Mouse (Mus musculus) liver, embryonic 14.5 days (tissue): ENCODE measurements around the gene Ldhd. TPM values are rescaled to one million over a fixed set of nuclear protein-coding genes. Genes with fewer than 3 reads are reported as not detected.

ENCODE experiments used
- ATAC-seq: fragments of 200-750 bp; cut with Nextera tagmentation; 2 replicates; pipeline ENCODE4 v1.8.0; 2017; ENCODE audit warnings: moderate number of reproducible peaks, mild to moderate bottlenecking, moderate library complexity; ENCODE audit not compliant: insufficient read depth
- DNase-seq, 3 experiments: peaks; one replicate each; pipeline ENCODE4 v3.0.0-alpha.2; 2012 to 2013; ENCODE audit warnings: low read depth in 3 of 3, low spot score in 3 of 3
- H3K27ac ChIP-seq: fragments of 300-500 bp; sonication (generic); 2 replicates; pipeline ENCODE4 v1.5.1; 2014; ENCODE audit warnings: moderate library complexity, mild to moderate bottlenecking, control low read depth, inconsistent platforms
- H3K27me3 ChIP-seq: fragments of 300-500 bp; sonication (generic); 2 replicates; pipeline ENCODE4 v1.6.1; 2014; ENCODE audit warnings: mild to moderate bottlenecking, low read length, moderate library complexity; ENCODE audit not compliant: control insufficient read depth, insufficient read depth
- H3K36me3 ChIP-seq: fragments of 300-500 bp; sonication (generic); replicated peaks from 2 replicates; pipeline ENCODE4 v1.6.1; 2014; ENCODE audit warnings: low read depth; ENCODE audit not compliant: control insufficient read depth, insufficient read depth
- H3K4me1 ChIP-seq, 2 experiments: fragments of 200-500 bp in 1 of 2; fragments of 300-500 bp in 1 of 2; sonication (generic) in 1 of 2; replicated peaks; 2 replicates each; pipeline ENCODE4 v1.6.1; 2012 to 2014; ENCODE audit warnings: antibody characterized with exemption in 1 of 2, inconsistent platforms in 1 of 2, low read length in 1 of 2; ENCODE audit not compliant: control insufficient read depth in 2 of 2, insufficient read depth in 2 of 2
- H3K4me2 ChIP-seq: fragments of 300-500 bp; sonication (generic); 2 replicates; pipeline ENCODE4 v1.6.1; 2014; ENCODE audit warnings: low read depth, mild to moderate bottlenecking, control low read depth, moderate library complexity
- H3K4me3 ChIP-seq, 2 experiments: fragments of 200-500 bp in 1 of 2; fragments of 300-500 bp in 1 of 2; sonication (generic) in 1 of 2; 2 replicates each; pipeline ENCODE4 v1.5.1; 2012 to 2014; ENCODE audit warnings: low read depth in 2 of 2, low read length in 2 of 2, mild to moderate bottlenecking in 2 of 2, control low read depth in 1 of 2, inconsistent platforms in 1 of 2, moderate library complexity in 1 of 2; ENCODE audit not compliant: insufficient read depth in 1 of 2
- H3K9ac ChIP-seq: fragments of 300-500 bp; sonication (generic); replicated peaks from 2 replicates; pipeline ENCODE4 v1.6.1; 2014; ENCODE audit warnings: mild to moderate bottlenecking, control low read depth, moderate library complexity
- H3K9me3 ChIP-seq: fragments of 300-500 bp; sonication (generic); 2 replicates; pipeline ENCODE4 v1.6.1; 2016; ENCODE audit warnings: low read length, mixed read lengths; ENCODE audit not compliant: control insufficient read depth
- CTCF ChIP-seq: IDR thresholded peaks from 2 replicates; pipeline ENCODE4 v1.5.1; 2016; ENCODE audit warnings: antibody characterized with exemption, low read depth, control low read depth
- EP300 ChIP-seq: IDR thresholded peaks from 2 replicates; pipeline ENCODE4 v1.6.1; 2016; ENCODE audit warnings: antibody characterized with exemption, low read depth
- WGBS: fragments of 180-500 bp; shearing (Covaris S2); extraction: QIAGEN DNeasy Blood & Tissue Kit; methylation state at CpG from one replicate; pipeline ENCODE4 v1.1.7; 2014; ENCODE audit not compliant: insufficient replicate concordance; 5-methylcytosine and 5-hydroxymethylcytosine counted together
- polyA plus RNA-seq, 2 experiments: library from polyadenylated mRNA; depleted of rRNA in 1 of 2; stranded (reverse) in 1 of 2; unstranded in 1 of 2; fragments of >200 nt; fragmentation: Nextera tagmentation in 1 of 2; extraction: Ambion mirVana in 1 of 2; gene quantifications; 2 replicates each; pipeline versions ENCODE4 v1.2.1 to v1.2.3; 2012 to 2014

The Ldhd gene
- polyA plus RNA-seq, 2 experiments = 0.09 to 0.10 TPM

DNA sequence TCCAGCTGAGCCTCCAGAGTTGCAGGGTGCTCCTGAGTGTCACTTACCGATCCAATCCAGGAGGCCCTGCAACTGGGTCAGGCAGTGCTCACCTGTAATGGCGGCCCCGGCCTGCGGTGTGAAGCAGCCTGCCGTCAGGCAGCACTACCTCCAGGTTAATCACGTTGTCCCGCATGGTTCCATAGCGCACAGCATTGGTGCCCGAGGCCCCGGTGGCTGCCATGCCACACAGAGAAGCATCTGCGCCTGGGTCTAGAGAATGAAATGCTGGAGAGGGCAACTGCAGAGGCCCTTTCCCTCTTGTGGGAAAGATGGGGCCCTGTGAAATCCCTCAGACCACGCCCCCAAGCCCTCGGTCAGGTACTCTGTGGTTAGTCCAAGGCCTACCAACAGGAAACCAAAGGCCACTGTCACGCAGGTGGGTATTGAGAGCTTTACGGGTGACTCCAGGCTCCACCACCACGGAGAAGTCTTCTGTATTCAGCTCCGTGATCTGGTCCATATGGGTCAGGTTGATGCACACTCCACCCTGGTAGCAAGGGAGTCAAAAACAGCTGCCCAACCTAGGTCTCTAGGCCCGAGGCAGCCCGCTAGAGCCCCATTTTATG lies 1.2 kb downstream of the Ldhd start:
- WGBS = 62% methylated on average over 19 of the region's 19 CpGs
- no peaks in the 10 kb centered on the region for H3K36me3 ChIP-seq
- no peak for TF ChIP-seq EP300
- TF ChIP-seq CTCF = no peak
- no peak overlapping the region for H3K4me2 ChIP-seq
- ATAC-seq (no peak), DNase-seq (no peak)
- H3K9me3 ChIP-seq = no peaks in the 10 kb centered on the region
- H3K9ac ChIP-seq = no peak overlapping the region
- H3K4me1 ChIP-seq = no peaks in the 10 kb centered on the region; a peak in 1 of 4 replicates
- no peak overlapping the region for H3K4me3 ChIP-seq
- H3K27me3 ChIP-seq = no peaks in the 10 kb centered on the region
- H3K27ac ChIP-seq = no peak overlapping the region

DNA sequence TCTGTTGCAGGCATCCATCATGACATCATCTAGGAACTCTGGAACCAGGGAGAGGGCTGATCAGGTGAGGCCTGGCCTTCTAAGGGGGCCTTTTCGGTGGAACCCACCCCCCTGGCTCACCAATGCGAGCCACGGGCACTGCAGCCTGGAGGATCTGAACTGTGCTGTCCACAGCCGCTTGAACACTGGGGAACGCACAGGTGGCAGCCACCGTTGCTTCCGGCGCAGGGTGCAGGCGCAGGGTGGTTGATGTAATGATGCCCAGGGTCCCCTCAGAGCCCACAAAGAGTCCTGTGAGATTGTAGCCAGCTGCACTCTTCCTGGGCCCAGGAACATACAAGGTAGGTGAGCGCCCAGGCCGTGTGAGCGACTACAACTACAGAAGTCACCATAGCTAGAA lies 1.8 kb downstream of the Ldhd start:
- no peak overlapping the region for H3K4me2 ChIP-seq
- WGBS = 83% methylated on average over 12 of the region's 12 CpGs
- H3K9ac ChIP-seq = no peak overlapping the region
- no peaks in the 10 kb centered on the region for H3K36me3 ChIP-seq
- no peak overlapping the region for H3K4me3 ChIP-seq
- no peak for DNase-seq
- H3K27ac ChIP-seq = no peak overlapping the region
- H3K4me1 ChIP-seq = no peaks in the 10 kb centered on the region; a peak in 1 of 4 replicates
- no peaks in the 10 kb centered on the region for H3K27me3 ChIP-seq
- ATAC-seq = no peak
- TF ChIP-seq CTCF (no peak), EP300 (no peak)
- no peaks in the 10 kb centered on the region for H3K9me3 ChIP-seq

DNA sequence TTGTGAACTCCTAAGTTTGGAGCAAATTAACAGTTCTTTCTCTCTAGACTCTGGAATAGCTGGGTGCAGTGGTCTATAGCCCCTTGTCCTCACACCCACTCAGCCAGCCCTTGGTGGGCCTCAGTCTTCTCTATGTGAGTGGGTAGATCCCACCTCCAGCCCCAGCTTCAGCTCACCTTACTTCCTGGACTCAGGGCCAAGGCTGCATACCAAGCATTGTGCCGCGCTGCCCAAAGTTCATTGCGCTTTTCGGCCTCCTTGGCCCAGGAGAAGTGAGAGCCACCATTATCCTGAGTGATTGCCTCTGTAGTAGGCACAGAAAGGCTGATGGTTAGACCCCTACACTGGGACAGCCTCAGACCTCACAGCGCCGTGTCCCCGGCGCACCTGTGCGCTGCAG lies 2.3 kb downstream of the Ldhd start:
- Histone ChIP-seq H3K27ac (no peak overlapping the region), H3K9me3 (no peaks in the 10 kb centered on the region), H3K27me3 (no peaks in the 10 kb centered on the region), H3K9ac (no peak overlapping the region), H3K4me2 (no peak overlapping the region), H3K36me3 (no peaks in the 10 kb centered on the region), H3K4me3 (no peak overlapping the region), H3K4me1 (no peaks in the 10 kb centered on the region; a peak in 1 of 4 replicates)
- 90% methylated on average over 9 of the region's 9 CpGs for WGBS
- TF ChIP-seq EP300 = no peak
- TF ChIP-seq CTCF = no peak
- DNase-seq = no peak
- ATAC-seq = no peak

DNA sequence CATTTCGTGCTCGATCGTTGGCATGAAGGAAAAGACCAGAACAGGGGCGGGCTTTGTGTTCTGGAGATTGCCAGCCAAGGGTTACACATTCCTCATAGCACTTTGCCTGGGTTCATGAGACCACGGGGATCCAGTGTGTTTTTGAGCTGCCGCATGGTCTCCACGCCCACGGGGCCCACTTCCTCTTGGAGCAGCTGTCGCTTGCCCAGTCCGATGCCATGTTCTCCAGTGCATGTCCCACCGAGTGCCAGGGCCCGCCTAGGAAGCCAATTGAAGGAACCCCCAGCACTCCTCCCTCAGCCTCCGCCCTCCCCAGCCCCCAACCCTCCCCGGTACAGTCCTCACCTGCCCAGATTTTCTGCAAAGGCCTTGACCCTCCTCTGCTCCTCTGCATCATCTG lies 3.2 kb downstream of the Ldhd start:
- Histone ChIP-seq H3K4me3 (no peak overlapping the region), H3K36me3 (no peaks in the 10 kb centered on the region), H3K4me2 (no peak overlapping the region), H3K27ac (no peak overlapping the region), H3K9ac (no peak overlapping the region), H3K9me3 (no peaks in the 10 kb centered on the region), H3K4me1 (no peaks in the 10 kb centered on the region; a peak in 1 of 4 replicates), H3K27me3 (no peaks in the 10 kb centered on the region)
- ATAC-seq = no peak
- TF ChIP-seq EP300 (no peak), CTCF (no peak)
- no peak for DNase-seq
- 75% methylated on average over 14 of the region's 14 CpGs for WGBS

DNA sequence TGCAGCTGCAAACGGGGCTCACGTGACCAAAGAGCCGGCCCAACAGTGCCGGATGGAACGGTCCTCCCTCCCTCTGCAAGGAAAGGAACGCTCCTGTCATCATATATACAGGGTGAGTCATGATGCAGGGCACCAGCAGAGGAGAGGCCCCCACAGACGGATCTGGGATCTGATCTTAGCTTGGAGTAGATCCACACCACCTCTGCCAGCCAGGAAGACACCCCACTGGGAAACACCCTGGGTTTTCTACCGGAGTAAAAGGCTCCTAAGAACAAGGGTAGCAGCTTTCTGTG lies 3.7 kb downstream of the Ldhd start:
- no peak for TF ChIP-seq CTCF
- no peak for TF ChIP-seq EP300
- no peak for DNase-seq
- no peak overlapping the region for H3K4me2 ChIP-seq
- no peak overlapping the region for H3K27ac ChIP-seq
- no peaks in the 10 kb centered on the region for H3K27me3 ChIP-seq
- ATAC-seq = no peak
- no peaks in the 10 kb centered on the region; a peak in 1 of 4 replicates for H3K4me1 ChIP-seq
- no peak overlapping the region for H3K4me3 ChIP-seq
- H3K9ac ChIP-seq = no peak overlapping the region
- 68% methylated on average over 8 of the region's 8 CpGs for WGBS
- H3K36me3 ChIP-seq = no peaks in the 10 kb centered on the region
- H3K9me3 ChIP-seq = no peaks in the 10 kb centered on the region
